Comparison of ENCODE assay signal across 23 mouse cellular contexts in the genomic region with DNA sequence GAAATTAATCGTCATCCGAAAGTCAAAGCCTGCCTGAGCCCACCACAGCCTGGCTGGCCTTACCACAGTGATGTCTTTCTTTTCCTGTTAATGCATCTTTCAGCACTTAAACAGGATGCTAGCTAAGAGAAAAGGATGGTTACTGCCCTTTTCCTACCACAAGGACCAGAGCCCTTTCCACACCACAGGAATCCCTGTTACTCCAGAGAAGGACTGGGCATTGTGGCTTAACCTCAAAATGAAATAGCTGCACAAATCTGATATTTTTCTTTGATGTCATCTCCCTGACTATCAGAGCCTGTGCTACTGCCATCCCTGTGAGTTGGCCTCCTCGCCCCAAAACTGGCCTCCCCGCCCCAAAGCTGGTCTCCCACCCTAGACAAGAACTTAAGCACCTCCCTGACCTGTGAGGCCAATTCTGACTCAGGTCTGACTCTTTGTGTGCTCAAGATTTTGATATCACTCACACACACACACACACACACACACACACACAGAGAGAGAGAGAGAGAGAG.
DNase-seq lines count a peak whose midpoint lies in the region; ATAC-seq and TF ChIP-seq lines count a peak whose summit lies in the region.
"Had no signal": no experiment of that assay in that cellular context is flagged by ENCODE, and none has a peak within 500 bp of the region (broad histone marks: within the 10 kb centered on the region; RNA-seq: fewer than 3 reads in every experiment).

No protein-coding gene starts in this region.

- H3K4me2 ChIP-seq in hindbrain, embryonic 12.5 days (replicated peaks), result no peak overlapping the region
- no peak overlapping the region for H3K4me2 ChIP-seq in neural tube, embryonic 13.5 days
- no peak overlapping the region for H3K4me2 ChIP-seq in neural tube, embryonic 15.5 days
- H3K4me2 ChIP-seq: forebrain, embryonic 12.5 days; heart, embryonic 13.5 days had no signal

- peaks cover 46% of the 10 kb centered on the region for H3K4me1 ChIP-seq in hindbrain, embryonic 10.5 days (replicated peaks)
- peaks cover 24% of the 10 kb centered on the region for H3K4me1 ChIP-seq in hindbrain, embryonic 12.5 days
- H3K4me1 ChIP-seq in neural tube, embryonic 13.5 days (replicated peaks), result peaks cover 51% of the 10 kb centered on the region
- peaks cover 32% of the 10 kb centered on the region for H3K4me1 ChIP-seq in neural tube, embryonic 15.5 days
- H3K4me1 ChIP-seq in embryonic fibroblast, embryonic 13.5 days (ENCODE audit: control insufficient read depth, insufficient read depth, low read length), result peaks cover 6% of the 10 kb centered on the region

- no peak overlapping the region for H3K4me3 ChIP-seq in hindbrain, embryonic 10.5 days
- no peak overlapping the region for H3K4me3 ChIP-seq in hindbrain, embryonic 12.5 days
- no peak overlapping the region for H3K4me3 ChIP-seq in neural tube, embryonic 13.5 days
- no peak overlapping the region for H3K4me3 ChIP-seq in neural tube, embryonic 15.5 days (replicated peaks)
- H3K4me3 ChIP-seq in embryonic fibroblast, embryonic 13.5 days (ENCODE audit: insufficient read depth, low read length), result no peak overlapping the region
- H3K4me3 ChIP-seq: embryonic facial prominence, embryonic 10.5 days; erythroblast, embryonic 14.5 days; forebrain, embryonic 12.5 days; heart, embryonic 13.5 days had no signal

- H3K36me3 ChIP-seq in hindbrain, embryonic 10.5 days, result no peaks in the 10 kb centered on the region
- H3K36me3 ChIP-seq in hindbrain, embryonic 12.5 days, result no peaks in the 10 kb centered on the region
- H3K36me3 ChIP-seq in neural tube, embryonic 13.5 days, result no peaks in the 10 kb centered on the region
- no peaks in the 10 kb centered on the region for H3K36me3 ChIP-seq in neural tube, embryonic 15.5 days
- H3K36me3 ChIP-seq: embryonic facial prominence, embryonic 10.5 days; forebrain, embryonic 12.5 days; heart, embryonic 13.5 days had no signal

- TF ChIP-seq POLR2A in embryonic fibroblast, embryonic 13.5 days (IDR thresholded peaks at IDR 0.05; ENCODE audit: low read depth, low read length), result no peak

- ATAC-seq in hindbrain, embryonic 12.5 days (ENCODE audit: low FRiP score), result no peak
- no peak for ATAC-seq in neural tube, embryonic 13.5 days (ENCODE audit: low read depth)
- no peak for ATAC-seq in neural tube, embryonic 15.5 days (ENCODE audit: low FRiP score)
- ATAC-seq: activated CD4-positive, CD25-positive, alpha-beta regulatory T cell, adult 4 months; forebrain, postnatal 0 days; hindbrain, postnatal 0 days; Patski had no signal

- TF ChIP-seq CTCF in embryonic fibroblast, embryonic 13.5 days (IDR thresholded peaks at IDR 0.05; ENCODE audit: borderline replicate concordance, insufficient read depth, low read length), result no peak

- H3K27ac ChIP-seq in hindbrain, embryonic 10.5 days, result peak overlapping the region; percentile 35; the same call in 1 of the 2 replicates
- H3K27ac ChIP-seq in hindbrain, embryonic 12.5 days, result no peak overlapping the region
- peak overlapping the region; percentile 7; the same call in 1 of the 2 replicates for H3K27ac ChIP-seq in neural tube, embryonic 13.5 days (replicated peaks)
- H3K27ac ChIP-seq in neural tube, embryonic 15.5 days (replicated peaks), result no peak overlapping the region
- H3K27ac ChIP-seq in embryonic fibroblast, embryonic 13.5 days (ENCODE audit: insufficient read depth, low read length), result peak overlapping the region; percentile 12; the same call in 1 of the 2 replicates
- H3K27ac ChIP-seq: forebrain, embryonic 12.5 days; heart, embryonic 13.5 days; hindbrain, postnatal 0 days had no signal

- H3K9me3 ChIP-seq in hindbrain, embryonic 10.5 days, result no peaks in the 10 kb centered on the region
- no peaks in the 10 kb centered on the region for H3K9me3 ChIP-seq in hindbrain, embryonic 12.5 days (replicated peaks)
- no peaks in the 10 kb centered on the region for H3K9me3 ChIP-seq in neural tube, embryonic 13.5 days
- H3K9me3 ChIP-seq in neural tube, embryonic 15.5 days (replicated peaks), result no peaks in the 10 kb centered on the region
- H3K9me3 ChIP-seq: embryonic facial prominence, embryonic 10.5 days; forebrain, embryonic 12.5 days; heart, embryonic 13.5 days had no signal

- H3K27me3 ChIP-seq in hindbrain, embryonic 10.5 days (ENCODE audit: insufficient read depth, poor library complexity, severe bottlenecking), result no peaks in the 10 kb centered on the region
- no peaks in the 10 kb centered on the region for H3K27me3 ChIP-seq in hindbrain, embryonic 12.5 days
- no peaks in the 10 kb centered on the region for H3K27me3 ChIP-seq in neural tube, embryonic 13.5 days
- no peaks in the 10 kb centered on the region for H3K27me3 ChIP-seq in neural tube, embryonic 15.5 days (replicated peaks)
- H3K27me3 ChIP-seq: forebrain, embryonic 12.5 days; heart, embryonic 13.5 days; Patski had no signal

- no peak for DNase-seq in hindbrain, embryonic 10.5 days (ENCODE audit: low spot score)
- DNase-seq in cerebellum, adult 11-12 months, result no peak
- no peak for DNase-seq in thymus, postnatal 14 days
- DNase-seq: adrenal gland, adult 2 months; adrenal gland, postnatal 25 days; B cell, adult 2 months; cerebellum, adult 2 months; cerebellum, postnatal 10 days; forebrain, postnatal 0 days; gastrocnemius, postnatal 14 days; heart, postnatal 36 days; kidney, adult 11 months had no signal

- no peak overlapping the region for H3K9ac ChIP-seq in hindbrain, embryonic 12.5 days
- H3K9ac ChIP-seq in neural tube, embryonic 13.5 days, result no peak overlapping the region
- H3K9ac ChIP-seq in neural tube, embryonic 15.5 days (replicated peaks), result no peak overlapping the region
- H3K9ac ChIP-seq: forebrain, embryonic 12.5 days; forebrain, postnatal 0 days; heart, embryonic 13.5 days had no signal

- WGBS in hindbrain, embryonic 10.5 days, result 88% methylated on average over 4 of the region's 4 CpGs
- 80% methylated on average over 4 of the region's 4 CpGs for WGBS in hindbrain, embryonic 12.5 days
- WGBS in neural tube, embryonic 13.5 days, result 81% methylated on average over 4 of the region's 4 CpGs
- 78% methylated on average over 4 of the region's 4 CpGs for WGBS in neural tube, embryonic 15.5 days

Comparison
In these comparisons a context has a peak if more than half of its experiments do, and no peak if none do; other contexts are left out.
1. H3K27ac ChIP-seq: peak in hindbrain, embryonic 10.5 days (single experiment), neural tube, embryonic 13.5 days (single experiment) and embryonic fibroblast, embryonic 13.5 days (single experiment); none in hindbrain, embryonic 12.5 days (single experiment) and neural tube, embryonic 15.5 days (single experiment).